Mouse (Mus musculus) lung, postnatal 0 days (tissue): ENCODE data around the gene Ninl.

Experiments used
- CTCF ChIP-seq: IDR thresholded peaks from 2 replicates; pipeline ENCODE4 v1.5.1; 2016; ENCODE audit warnings: antibody characterized with exemption, mild to moderate bottlenecking
- EP300 ChIP-seq: IDR thresholded peaks from 2 replicates; pipeline ENCODE4 v1.6.1; 2016; ENCODE audit warnings: antibody characterized with exemption, mild to moderate bottlenecking, control low read depth

GRCm38 (mm10) chr2:150929156-150929555 is 110.0 kb downstream of the Ninl start:
- no peak for TF ChIP-seq CTCF
- no peak for TF ChIP-seq EP300
